Mouse (Mus musculus) MN1 (cell line): ENCODE measurements around the gene Thada.

ENCODE experiments used
- DNase-seq: peaks from one replicate; pipeline ENCODE4 v3.0.0-alpha.2; 2016; ENCODE audit warnings: low spot score

Thada gene

DNA sequence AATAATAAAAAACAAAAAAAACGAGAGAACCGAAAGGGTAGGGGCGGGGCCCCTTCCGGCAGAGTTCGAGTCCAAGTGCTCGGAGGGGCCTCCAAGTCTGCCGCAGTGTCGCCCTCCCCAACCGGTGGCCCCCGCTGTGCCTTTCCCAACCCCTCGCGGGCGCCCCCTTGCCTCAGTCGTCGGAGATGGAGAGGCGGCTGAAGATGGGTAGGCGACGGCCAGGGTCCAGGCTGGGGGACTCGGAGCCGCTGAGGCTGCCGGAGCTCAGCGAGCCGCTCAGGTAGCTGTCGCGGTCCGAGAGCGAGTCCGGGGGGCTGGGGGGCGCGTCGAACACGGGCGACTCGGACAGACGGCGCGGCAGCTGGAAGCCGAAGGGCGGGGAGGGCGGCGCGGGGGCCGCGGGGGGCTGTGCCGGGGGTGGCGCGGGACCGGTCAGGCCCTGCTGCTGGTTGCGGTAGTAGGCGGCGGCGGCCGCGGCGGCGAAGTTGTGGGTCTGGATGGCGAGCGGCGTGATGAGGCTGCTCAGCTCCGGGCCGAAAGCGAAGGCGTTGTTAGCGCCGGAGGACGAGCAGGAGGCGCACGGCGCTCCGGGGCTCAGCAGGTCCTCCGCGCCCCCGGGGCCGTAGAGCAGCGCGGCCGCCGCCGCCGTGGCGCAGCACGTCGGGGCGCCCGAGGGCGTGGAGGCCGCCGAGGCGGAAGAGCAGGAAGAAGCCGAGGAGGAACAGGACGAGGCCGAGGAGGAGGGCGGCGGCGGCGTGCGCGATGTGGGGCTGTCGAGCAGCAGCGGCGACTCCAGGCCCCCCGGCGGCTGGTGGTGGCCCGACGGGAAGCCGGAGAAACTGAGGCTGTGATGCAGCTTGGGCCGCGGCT is 280.2 kb downstream of the Thada start:
- DNase-seq, result peak; percentile 40

DNA sequence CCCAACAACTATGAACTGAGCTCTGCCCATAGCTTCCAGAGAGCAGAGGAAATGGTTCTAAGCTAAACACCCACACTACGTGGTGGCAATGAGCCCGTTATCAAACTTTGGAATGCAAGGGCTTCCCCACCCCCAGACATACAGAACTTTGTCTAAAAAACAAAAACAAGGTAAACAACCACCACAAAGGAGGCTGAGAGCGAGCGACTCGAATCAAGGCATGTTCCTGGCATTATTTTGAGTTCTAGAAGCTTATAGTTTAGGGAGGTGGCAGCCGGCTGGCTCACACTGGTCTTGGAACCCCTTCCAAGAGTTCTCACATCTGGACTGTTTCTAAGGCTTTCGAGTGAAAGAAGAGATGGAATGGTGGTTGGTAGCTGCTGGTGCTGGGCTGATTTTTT is 281.0 kb downstream of the Thada start:
- peak; percentile 47 for DNase-seq

DNA sequence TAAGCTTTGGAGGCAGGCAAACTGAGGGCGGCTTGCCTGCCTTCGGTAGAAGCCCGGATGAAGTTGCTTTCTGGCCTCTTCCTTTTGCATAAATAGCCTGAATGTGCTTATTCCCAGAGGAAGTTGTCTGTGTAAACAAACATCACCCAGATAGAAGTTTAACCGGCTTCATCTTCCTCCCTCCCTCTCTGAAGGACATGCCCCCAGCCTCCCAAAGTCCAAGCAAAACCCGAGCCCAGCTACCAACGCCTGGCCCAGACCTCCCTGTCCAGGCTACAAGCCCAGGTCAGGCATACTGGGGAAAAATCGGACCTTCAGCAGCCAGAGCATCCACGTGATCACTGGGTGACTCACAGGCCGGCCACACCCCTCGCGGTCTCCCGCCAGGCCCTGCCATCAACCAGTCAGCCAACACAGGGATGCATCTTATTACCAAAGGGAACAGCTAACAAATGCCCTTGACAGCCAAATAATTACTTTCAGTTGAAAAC is 282.7 kb downstream of the Thada start:
- peak; percentile 94 for DNase-seq

DNA sequence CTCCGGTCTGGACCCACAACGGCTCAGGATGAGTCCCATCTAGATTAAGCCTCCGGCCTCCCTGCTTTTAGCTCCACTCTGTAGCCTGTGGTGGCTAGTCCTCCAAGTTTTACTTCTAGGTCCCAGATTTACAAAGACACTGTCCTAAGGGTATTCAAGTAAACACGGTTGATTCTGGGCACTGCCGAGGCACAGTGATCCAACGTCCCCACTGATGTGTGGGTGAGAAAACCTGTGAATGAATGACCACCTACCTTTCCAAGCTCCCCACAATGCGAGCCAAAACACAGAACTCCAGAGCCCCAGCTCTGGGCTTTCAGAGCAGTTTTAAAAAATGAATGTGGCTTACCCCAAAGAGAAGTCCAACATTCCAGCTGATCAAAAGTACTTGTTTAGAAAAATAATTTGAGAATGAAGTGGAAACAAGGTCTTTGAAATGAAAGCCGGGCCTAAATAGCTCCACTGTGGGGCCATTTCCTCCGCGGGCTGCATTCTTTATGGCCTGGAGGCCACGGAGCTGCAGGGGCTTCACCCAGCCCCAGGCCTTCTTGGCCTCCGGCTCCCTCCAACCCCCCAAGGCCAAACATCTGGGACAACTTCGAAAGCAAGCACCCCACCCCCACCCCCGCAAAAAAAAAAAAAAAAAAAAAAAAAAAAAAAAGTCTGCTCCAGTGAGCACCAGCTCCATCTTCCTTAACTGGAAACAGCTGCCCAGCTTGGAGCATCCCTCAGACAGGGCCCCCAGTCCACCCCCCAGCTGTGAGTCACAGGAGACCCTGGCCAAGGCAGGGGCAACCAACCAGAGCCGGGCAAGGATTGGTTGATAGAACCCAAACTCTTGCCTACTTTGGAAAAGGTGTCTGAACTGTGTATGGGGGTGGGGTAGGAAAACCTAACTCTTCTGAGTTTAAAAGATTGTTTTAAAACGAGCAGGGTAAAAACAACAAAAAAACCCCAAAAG is 283.4 kb downstream of the Thada start:
- DNase-seq, result peak; percentile 30

DNA sequence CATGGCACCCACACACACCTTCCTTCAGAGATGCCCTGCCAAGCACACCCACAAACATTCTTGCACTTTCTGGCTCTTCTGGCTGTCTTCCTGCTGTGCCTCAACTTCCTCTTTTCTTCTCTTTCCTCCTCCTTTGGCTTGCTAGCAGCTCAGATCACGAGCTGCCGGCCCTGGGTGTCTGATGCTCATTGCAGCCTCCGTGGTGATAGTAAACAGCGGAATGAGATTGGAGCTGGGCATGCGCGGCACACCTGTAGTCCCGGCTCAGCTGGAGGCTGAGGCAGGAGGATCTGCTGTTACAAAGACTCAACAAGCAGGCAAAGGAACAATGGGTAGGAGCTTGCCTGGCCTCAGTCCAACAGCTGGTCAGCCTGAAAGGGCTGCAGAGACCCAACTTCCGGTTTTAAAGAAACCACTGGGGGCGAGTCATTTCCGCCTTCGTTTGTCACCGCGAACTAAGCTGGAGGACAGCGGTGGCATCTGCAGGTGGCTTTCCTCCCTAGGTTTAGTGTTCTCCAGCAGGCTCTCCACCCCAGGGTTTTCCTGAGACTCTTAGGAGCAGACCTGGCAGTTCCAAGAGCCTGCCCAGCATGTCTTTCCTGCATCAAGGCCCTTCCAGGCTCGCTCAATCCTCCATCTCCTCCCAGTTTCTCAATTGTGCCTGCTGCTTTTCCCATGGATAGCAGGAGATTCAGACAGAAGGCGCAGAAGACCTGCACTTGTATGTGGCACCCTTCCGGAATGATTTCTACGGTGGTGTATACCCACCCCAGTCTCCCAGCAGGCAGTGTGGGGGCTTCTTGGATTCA is 284.3 kb downstream of the Thada start:
- no peak for DNase-seq

DNA sequence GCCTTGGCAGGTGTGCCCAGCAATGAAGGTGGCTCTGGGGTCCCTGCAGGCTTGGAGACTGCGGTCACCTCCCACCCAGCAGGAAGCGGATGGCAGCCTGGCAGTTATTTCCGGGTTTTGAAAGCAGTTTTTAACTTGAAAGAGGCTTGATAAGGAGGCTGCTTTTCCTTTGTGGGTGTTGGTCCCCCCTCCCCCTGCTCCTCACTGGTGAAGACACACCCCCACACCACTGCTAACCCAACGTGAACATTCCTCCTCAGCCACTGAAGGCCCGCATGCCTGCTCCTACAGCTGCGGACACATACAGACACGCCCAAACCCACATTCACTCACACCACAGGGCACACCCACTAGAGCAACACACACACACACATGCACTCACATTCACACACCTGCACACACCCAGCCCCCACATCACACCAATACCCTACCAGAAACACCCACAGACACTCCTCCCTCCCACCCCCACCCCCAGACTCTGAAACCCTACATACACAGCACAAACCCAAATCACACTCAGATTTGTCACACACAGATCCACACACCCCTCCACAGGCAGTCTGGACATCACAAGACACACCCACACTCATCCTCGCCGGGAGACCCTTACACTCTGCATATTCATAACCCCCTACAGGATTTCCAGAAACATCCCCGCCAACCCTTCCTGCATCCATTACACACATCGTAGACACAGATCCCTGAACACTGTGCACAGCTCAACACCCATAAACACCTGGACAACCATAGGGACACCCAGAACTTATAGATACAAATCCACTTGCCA is 285.1 kb downstream of the Thada start:
- no peak for DNase-seq

DNA sequence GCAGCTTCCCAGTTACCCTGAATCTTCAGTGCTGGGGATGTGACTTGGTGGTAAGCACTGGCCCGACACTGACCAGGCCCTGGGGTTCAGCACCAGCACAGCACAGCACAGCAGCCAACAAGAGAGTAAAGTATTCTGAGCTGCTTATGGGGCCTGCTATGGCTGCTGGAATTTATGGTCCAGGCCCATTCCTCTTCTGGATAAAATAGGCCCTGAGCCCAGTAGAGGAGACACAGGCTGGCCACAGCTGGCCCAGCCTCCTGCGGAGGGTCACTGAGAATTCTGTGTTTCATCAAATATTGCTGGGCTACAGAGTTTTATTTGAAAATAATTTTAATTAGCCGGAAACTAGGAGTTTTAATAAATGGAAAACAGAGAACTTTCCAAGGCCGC is 286.0 kb downstream of the Thada start:
- DNase-seq, result no peak

DNA sequence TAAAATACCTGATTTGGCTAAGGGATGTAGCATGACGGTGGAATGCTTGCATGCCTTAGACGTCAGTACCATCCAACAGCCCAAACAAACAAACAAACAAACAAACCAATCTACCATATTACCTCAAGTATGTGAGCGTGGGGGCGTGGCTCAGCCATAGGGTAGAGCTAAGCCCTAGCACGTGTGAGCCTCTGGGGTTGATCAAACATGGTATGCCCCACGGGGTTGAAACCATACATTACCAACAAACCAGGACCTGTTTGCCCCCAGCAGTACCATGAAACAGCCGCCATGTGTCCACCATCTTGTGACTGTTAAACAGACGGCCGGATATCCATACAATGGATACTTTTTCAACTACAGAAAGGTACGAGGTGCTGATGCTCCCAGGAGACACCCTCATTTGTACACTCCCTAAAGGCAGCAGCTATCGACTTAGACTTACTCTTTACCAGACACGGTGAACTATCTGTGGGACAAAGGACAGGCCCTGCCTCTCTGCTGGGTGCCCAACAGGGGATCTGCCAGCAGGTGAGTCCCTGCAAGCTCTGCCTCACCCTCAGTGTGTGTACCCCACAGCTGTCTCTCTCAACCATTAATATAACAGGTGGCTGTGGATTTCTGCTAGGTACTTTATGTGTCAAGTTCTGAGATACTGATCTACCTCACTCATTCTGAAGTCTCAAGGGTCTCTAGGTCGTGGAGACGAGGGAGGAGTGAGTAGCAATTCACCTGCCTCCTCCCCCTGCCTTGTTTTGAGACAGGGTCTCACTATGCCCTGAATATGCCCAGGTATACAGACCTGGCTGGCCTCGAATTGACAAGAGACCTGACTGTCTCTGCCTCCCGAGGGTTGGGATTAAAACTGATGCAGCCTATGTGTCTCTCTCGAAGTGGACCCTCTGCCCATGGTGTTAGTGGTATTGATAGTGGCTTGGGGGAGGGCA is 286.7 kb downstream of the Thada start:
- DNase-seq, result no peak

DNA sequence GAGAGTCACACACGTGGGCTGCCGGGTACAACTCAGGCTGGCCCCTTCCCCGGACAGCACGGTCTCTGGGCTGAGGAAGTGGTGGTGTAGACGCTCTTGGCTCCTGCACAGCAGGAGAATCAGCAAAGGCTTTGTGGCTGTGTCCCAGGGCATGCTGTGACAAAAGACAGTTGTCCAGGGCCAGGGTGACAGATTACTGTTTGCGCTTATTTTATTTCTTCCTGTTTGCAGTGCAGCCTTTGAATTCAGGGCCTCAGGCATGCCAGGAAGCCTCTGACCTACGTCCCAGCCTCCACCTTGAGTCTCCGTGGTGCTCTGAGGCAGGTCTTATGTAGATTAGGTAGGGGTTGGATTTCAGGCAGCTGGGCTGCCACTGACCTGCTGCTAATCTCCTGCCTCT is 288.5 kb downstream of the Thada start:
- DNase-seq, result no peak

DNA sequence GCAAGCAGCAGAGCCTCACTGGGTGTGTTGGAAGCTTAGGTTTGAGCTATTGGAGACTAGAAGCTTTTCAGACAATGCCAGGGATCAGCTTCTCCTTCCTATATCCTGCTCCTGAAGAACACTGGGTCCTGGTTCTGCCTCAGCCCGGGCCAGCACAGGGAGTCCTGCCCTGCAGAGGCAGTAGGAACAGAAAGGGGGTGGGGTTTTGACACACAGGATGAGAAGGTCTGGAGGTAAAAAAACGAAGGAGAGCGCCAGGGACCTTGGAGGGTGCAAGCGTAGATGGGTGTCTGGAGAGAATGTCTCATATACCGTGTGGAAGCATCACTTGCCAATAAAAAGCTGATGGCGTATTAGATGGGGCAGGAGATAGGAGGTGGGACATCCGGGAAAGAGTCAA is 289.6 kb downstream of the Thada start:
- no peak for DNase-seq

DNA sequence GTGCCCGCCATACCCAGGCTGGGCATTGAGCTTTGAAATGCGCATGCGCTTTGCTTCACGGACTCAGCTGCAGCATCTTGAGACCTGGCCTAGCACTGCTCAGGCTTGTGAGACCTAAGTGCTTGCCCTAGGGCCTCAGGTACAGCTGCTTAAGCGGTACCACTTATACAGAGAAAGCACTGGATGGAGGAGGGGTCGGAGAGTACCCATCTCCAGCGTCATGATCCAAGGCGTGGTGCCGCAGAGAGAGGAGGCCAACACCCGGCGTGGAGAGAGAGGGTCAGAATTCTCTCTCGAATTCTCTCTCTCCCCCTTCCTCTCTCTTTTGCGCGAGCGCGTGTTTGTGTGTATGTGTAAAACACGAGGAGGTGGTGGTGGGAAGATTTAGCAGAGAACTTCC is 290.8 kb downstream of the Thada start:
- DNase-seq, result no peak

DNA sequence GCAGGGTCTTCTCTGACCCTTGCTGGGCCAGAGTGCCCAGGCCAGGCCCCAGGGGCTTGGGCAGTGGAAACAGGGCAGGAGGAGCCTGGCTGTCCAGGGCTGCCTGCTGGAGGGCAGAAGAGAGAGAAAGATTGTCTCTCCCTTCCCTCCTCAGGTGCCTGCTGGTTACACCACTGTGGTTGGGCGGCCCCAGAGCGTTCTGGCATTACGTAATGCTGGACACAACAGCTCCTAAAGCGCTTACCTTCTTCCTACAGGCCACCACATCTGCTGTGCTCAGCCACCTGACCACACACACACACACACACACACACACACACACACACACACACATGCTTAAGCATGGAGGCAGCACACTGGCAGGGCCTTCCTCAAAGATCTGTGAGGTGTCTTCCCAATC is 298.6 kb downstream of the Thada start:
- no peak for DNase-seq

DNA sequence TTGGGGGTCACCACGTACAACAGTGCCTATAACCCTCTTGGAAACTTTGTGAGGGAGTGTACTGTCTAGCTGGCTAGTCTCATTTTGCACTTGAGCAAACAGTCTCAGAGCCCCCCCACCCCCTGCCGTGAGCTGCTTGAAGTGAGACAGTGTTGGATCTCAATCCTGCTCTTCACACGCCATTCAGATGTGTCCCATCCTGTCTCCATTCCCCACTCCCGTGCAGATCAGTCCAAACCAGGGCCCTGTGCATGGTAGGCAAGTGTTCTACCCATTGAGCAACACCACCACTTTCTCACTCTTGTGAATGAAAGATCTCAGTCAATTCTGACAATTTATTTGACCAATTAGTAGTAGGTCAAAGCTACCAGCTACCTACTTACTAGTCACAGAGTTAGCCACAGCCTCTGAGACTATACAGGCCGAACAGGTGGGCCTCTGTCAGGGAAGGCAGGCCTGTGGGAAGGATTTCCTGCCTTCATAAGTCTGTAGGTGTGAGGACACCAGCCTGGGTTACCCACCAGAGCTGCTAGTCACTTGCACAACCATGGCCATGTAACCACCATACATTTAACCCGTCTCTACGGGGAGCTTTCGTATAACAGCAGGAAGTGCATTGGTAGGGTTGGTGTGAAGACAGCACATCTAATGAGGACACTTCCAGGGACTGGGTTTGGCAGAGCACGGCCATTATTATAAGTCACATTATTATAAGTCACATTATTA is 299.7 kb downstream of the Thada start:
- no peak for DNase-seq

DNA sequence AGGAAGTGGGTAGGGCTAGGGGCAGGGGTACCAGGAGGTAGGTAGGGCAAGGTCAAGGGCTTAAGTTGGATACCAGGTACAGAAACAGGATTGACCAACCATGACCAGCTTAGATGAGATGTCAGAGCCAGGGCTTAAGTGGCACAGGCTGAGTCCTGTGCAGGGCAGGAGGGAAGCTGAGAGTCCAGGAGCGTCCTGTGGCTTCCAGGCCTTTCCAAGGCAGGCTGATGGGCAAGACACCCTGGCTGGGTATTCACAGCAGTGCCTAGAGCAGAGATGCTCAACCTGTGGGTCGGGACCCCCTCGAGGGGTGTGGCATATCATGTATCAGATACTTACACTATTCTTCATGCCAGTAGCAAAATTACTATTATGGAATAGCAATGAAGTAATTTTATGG is 300.3 kb downstream of the Thada start:
- no peak for DNase-seq

DNA sequence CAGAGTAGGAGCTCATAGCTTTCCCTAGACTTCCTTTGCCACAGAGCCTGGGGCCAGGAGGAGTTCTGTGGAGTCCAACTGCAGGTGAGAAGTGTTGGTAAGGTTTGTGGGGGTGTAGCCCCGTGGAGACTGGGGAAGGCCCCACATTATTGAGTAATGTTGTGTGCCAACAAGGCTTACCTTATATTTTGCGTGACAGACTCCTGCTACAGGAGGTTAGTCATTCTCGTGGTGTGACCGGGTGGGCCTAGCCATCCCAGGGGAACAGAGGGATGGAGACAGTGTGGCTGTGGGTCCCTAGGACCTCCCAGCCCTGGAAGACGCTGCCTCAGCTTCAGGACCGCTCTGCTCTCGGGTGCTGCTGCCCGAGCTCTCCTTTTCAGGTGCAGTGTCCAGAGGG is 301.9 kb downstream of the Thada start:
- DNase-seq, result no peak

DNA sequence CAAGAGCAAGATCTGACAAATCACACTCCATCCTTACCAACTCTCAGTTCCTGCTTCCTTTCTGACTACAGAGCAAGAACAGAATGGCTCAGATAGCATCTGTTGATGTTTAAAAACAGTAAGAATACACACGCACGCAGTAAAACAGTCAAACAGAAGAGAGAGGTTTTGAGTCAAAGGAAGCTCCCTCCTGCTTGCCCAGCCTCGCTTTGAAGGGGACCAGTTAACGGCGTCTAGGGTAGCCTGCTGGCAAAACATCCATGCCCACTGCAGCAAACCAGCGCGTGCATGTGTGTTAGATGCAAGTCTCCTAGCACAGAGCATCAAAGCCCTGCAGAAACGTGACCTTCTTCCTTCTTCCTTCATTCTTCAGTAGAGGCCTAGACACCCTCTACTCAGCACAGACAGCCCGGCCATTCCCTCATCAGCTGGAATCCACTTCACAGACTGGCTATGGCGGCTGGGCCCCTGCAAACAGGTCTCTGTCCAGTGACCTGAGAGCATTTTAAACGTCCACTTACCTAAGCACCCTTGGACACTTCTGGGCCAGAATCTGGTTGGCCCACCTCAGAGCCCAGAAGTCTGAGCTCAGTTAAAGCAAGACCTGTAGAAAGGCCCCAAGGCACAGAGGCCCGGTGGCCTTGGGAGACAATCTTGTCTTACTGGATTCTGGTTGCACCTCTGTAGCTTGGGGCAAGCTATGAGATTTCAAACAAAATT is 302.8 kb downstream of the Thada start:
- DNase-seq, result no peak

DNA sequence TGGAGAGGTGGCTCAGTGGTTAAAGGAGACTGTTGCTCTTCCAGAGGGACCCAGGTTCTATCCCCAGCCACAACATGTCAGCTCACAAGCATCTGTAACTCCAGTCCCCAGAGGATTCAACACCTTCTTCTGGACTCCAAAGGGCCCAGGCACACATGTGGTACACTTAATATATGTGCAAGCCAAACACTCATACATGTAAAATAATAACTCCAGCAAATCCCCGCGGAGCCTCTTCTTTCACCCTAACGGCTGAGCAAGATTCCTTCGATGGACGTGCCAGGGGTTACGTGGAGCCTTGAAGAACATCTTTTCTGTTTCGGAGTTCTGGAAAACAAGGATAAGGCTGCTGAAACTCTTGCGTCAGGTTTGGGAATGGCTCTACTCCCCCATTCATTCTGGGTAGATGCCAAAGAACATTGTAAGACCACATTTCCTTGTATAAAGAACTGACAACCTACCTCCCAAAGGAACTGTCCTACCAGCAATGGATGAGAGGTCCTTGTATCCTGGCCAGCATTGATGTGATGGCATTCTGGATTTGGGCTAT is 303.7 kb downstream of the Thada start:
- no peak for DNase-seq

DNA sequence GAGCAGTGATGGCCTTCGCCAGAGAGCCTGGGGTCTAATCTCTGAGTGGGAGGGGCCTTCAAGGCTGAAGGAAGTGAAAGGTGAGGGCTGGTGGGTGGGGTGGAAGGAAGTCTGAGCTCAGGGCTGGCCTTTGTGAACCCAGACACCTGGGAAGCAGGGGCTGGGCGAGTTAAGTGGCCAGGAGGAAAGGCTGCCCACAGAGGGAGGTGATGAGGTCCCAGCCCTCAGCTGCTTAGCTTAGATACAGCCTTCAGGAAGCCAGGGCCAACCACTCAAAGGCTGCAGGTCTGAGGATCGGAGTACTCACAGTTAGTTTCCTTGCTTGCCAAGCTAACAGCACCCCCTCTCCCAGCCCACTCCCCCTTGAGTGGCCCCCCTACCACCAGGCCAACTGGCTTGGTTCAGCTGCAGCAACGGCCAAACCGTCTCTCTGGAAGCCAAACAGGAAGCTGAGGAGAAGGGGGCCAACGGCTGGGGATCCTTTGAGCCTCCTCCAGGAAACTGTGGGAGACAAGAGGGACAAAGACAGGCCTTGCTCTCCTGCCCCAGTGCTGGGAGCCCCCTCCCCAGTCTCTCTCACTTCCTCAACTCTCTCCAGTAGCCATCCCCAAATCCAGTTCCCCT is 304.7 kb downstream of the Thada start:
- DNase-seq, result no peak
